Mouse (Mus musculus): ENCODE results near the gene Antxr1. TPM values are rescaled to one million over a fixed set of nuclear protein-coding genes. Genes with fewer than 3 reads are reported as not detected.

The Antxr1 gene
- polyA plus RNA-seq, 1 experiment from 2014 or later, result 4.5 TPM

- no peak overlapping the region for H3K9ac ChIP-seq (ENCODE audit: low read depth, low read length)
- peaks cover 2% of the 10 kb centered on the region; the same call in 1 of the 2 replicates for H3K36me3 ChIP-seq (ENCODE audit: control insufficient read depth, insufficient read depth, low read length)
- ATAC-seq (replicated peaks; ENCODE audit: insufficient number of reproducible peaks, low FRiP score, low TSS enrichment), result no peak
- H3K27me3 ChIP-seq (ENCODE audit: control insufficient read depth, insufficient read depth, low read length), result no peaks in the 10 kb centered on the region
- H3K4me3 ChIP-seq (ENCODE audit: low read depth, low read length), result no peak overlapping the region
- no peak overlapping the region for H3K4me2 ChIP-seq
- WGBS (ENCODE audit: insufficient replicate concordance), result 40% methylated on average over 8 of the region's 8 CpGs
- H3K9me3 ChIP-seq (replicated peaks; ENCODE audit: control insufficient read depth, low read length), result peaks cover 3% of the 10 kb centered on the region; the same call in 1 of the 2 replicates
- H3K27ac ChIP-seq (ENCODE audit: low read depth, low read length), result no peak overlapping the region
- H3K4me1 ChIP-seq (ENCODE audit: control insufficient read depth, insufficient read depth, low read length), result peaks cover 8% of the 10 kb centered on the region
Observed at GRCm38 (mm10) chr6:87127049-87127753, 208.4 kb downstream of the Antxr1 start.

DNA sequence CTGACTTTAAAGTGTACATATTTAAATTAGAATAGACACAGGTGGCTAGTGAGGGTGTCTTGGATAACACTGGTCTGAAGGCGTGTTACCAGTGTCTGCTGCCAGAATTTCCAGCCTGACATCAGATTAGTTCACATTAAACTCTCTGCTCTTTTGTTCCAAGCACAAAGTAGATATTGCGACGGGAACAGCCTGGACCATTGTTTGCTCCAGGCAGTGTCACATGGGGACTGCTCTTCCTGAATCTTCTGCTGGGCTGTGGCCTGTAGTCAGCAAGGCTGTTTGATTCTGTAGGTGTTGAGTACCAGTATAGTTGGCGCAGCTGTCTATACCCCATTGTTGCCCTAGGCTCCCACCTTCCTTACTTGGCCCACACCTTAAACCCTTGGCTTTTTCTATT lies 211.6 kb downstream of the Antxr1 start:
- Histone ChIP-seq H3K36me3 (ENCODE audit: control insufficient read depth, insufficient read depth, low read length) (no peaks in the 10 kb centered on the region), H3K9ac (ENCODE audit: low read depth, low read length) (no peak overlapping the region), H3K9me3 (replicated peaks; ENCODE audit: control insufficient read depth, low read length) (no peaks in the 10 kb centered on the region), H3K27ac (ENCODE audit: low read depth, low read length) (no peak overlapping the region), H3K27me3 (ENCODE audit: control insufficient read depth, insufficient read depth, low read length) (no peaks in the 10 kb centered on the region), H3K4me3 (ENCODE audit: low read depth, low read length) (no peak overlapping the region), H3K4me2 (no peak overlapping the region), H3K4me1 (ENCODE audit: control insufficient read depth, insufficient read depth, low read length) (peaks cover 13% of the 10 kb centered on the region)
- ATAC-seq (replicated peaks; ENCODE audit: insufficient number of reproducible peaks, low FRiP score, low TSS enrichment), result no peak
- WGBS (ENCODE audit: insufficient replicate concordance), result 82% methylated on average over 4 of the region's 4 CpGs

GRCm38 (mm10) chr6:87123406-87123805 lies 212.2 kb downstream of the Antxr1 start:
- no peak for ATAC-seq (replicated peaks; ENCODE audit: insufficient number of reproducible peaks, low FRiP score, low TSS enrichment)
- Histone ChIP-seq H3K36me3 (ENCODE audit: control insufficient read depth, insufficient read depth, low read length) (no peaks in the 10 kb centered on the region), H3K27ac (ENCODE audit: low read depth, low read length) (no peak overlapping the region), H3K4me1 (ENCODE audit: control insufficient read depth, insufficient read depth, low read length) (peaks cover 13% of the 10 kb centered on the region), H3K9ac (ENCODE audit: low read depth, low read length) (no peak overlapping the region), H3K4me2 (no peak overlapping the region), H3K9me3 (replicated peaks; ENCODE audit: control insufficient read depth, low read length) (no peaks in the 10 kb centered on the region), H3K27me3 (ENCODE audit: control insufficient read depth, insufficient read depth, low read length) (no peaks in the 10 kb centered on the region), H3K4me3 (ENCODE audit: low read depth, low read length) (no peak overlapping the region)
- WGBS (ENCODE audit: insufficient replicate concordance), result 80% methylated on average over 6 of the region's 6 CpGs

DNA sequence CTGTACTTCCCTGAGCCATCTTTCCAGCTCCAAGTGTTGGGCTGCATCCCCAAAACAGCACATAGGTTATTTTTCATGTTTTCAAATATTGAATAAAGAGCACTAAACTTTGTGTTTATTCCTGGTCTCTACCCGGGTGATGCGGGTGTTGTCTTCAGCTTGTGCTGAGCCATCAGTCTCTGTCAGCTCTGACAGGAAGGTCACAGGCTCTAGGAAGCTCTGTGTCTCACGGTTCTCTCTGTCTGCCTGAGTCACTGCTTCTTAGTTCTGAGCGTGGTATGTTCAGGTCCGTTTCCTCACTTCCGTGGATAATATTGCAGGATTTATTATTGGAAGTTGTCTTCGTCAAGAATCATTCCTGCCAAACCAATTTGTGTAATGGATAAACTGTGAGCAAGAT lies 213.7 kb downstream of the Antxr1 start:
- no peak overlapping the region for H3K9ac ChIP-seq (ENCODE audit: low read depth, low read length)
- H3K4me3 ChIP-seq (ENCODE audit: low read depth, low read length), result no peak overlapping the region
- WGBS (ENCODE audit: insufficient replicate concordance), result 63% methylated on average over 7 of the region's 7 CpGs
- H3K4me1 ChIP-seq (ENCODE audit: control insufficient read depth, insufficient read depth, low read length), result peaks cover 7% of the 10 kb centered on the region
- H3K27me3 ChIP-seq (ENCODE audit: control insufficient read depth, insufficient read depth, low read length), result no peaks in the 10 kb centered on the region
- H3K36me3 ChIP-seq (ENCODE audit: control insufficient read depth, insufficient read depth, low read length), result no peaks in the 10 kb centered on the region
- H3K27ac ChIP-seq (ENCODE audit: low read depth, low read length), result no peak overlapping the region
- no peak overlapping the region for H3K4me2 ChIP-seq
- no peaks in the 10 kb centered on the region for H3K9me3 ChIP-seq (replicated peaks; ENCODE audit: control insufficient read depth, low read length)
- ATAC-seq (replicated peaks; ENCODE audit: insufficient number of reproducible peaks, low FRiP score, low TSS enrichment), result no peak

GRCm38 (mm10) chr6:87120661-87121060 lies 215.0 kb downstream of the Antxr1 start:
- Histone ChIP-seq H3K9ac (ENCODE audit: low read depth, low read length) (no peak overlapping the region), H3K4me3 (ENCODE audit: low read depth, low read length) (no peak overlapping the region), H3K4me1 (ENCODE audit: control insufficient read depth, insufficient read depth, low read length) (0 out of 2 replicates have a peak, but pooled peaks cover 6% of the 10 kb centered on the region), H3K27ac (ENCODE audit: low read depth, low read length) (no peak overlapping the region), H3K36me3 (ENCODE audit: control insufficient read depth, insufficient read depth, low read length) (no peaks in the 10 kb centered on the region), H3K27me3 (ENCODE audit: control insufficient read depth, insufficient read depth, low read length) (no peaks in the 10 kb centered on the region), H3K9me3 (replicated peaks; ENCODE audit: control insufficient read depth, low read length) (no peaks in the 10 kb centered on the region), H3K4me2 (no peak overlapping the region)
- no peak for ATAC-seq (replicated peaks; ENCODE audit: insufficient number of reproducible peaks, low FRiP score, low TSS enrichment)
- 80% methylated on average over 6 of the region's 6 CpGs for WGBS (ENCODE audit: insufficient replicate concordance)

GRCm38 (mm10) chr6:87119975-87120374 lies 215.6 kb downstream of the Antxr1 start:
- no peak for ATAC-seq (replicated peaks; ENCODE audit: insufficient number of reproducible peaks, low FRiP score, low TSS enrichment)
- WGBS (ENCODE audit: insufficient replicate concordance), result 66% methylated on average over 4 of the region's 4 CpGs
- Histone ChIP-seq H3K27ac (ENCODE audit: low read depth, low read length) (no peak overlapping the region), H3K9ac (ENCODE audit: low read depth, low read length) (no peak overlapping the region), H3K27me3 (ENCODE audit: control insufficient read depth, insufficient read depth, low read length) (no peaks in the 10 kb centered on the region), H3K4me3 (ENCODE audit: low read depth, low read length) (no peak overlapping the region), H3K36me3 (ENCODE audit: control insufficient read depth, insufficient read depth, low read length) (no peaks in the 10 kb centered on the region), H3K9me3 (replicated peaks; ENCODE audit: control insufficient read depth, low read length) (no peaks in the 10 kb centered on the region), H3K4me1 (ENCODE audit: control insufficient read depth, insufficient read depth, low read length) (0 out of 2 replicates have a peak, but pooled peaks cover 6% of the 10 kb centered on the region), H3K4me2 (no peak overlapping the region)

GRCm38 (mm10) chr6:87119066-87119837 lies 216.4 kb downstream of the Antxr1 start:
- H3K4me2 ChIP-seq, result no peak overlapping the region
- no peaks in the 10 kb centered on the region for H3K27me3 ChIP-seq (ENCODE audit: control insufficient read depth, insufficient read depth, low read length)
- no peak overlapping the region for H3K9ac ChIP-seq (ENCODE audit: low read depth, low read length)
- no peak for ATAC-seq (replicated peaks; ENCODE audit: insufficient number of reproducible peaks, low FRiP score, low TSS enrichment)
- H3K9me3 ChIP-seq (replicated peaks; ENCODE audit: control insufficient read depth, low read length), result no peaks in the 10 kb centered on the region
- H3K36me3 ChIP-seq (ENCODE audit: control insufficient read depth, insufficient read depth, low read length), result no peaks in the 10 kb centered on the region
- WGBS (ENCODE audit: insufficient replicate concordance), result 87% methylated on average over 20 of the region's 20 CpGs
- H3K27ac ChIP-seq (ENCODE audit: low read depth, low read length), result no peak overlapping the region
- no peak overlapping the region for H3K4me3 ChIP-seq (ENCODE audit: low read depth, low read length)
- H3K4me1 ChIP-seq (ENCODE audit: control insufficient read depth, insufficient read depth, low read length), result 0 out of 2 replicates have a peak, but pooled peaks cover 6% of the 10 kb centered on the region

DNA sequence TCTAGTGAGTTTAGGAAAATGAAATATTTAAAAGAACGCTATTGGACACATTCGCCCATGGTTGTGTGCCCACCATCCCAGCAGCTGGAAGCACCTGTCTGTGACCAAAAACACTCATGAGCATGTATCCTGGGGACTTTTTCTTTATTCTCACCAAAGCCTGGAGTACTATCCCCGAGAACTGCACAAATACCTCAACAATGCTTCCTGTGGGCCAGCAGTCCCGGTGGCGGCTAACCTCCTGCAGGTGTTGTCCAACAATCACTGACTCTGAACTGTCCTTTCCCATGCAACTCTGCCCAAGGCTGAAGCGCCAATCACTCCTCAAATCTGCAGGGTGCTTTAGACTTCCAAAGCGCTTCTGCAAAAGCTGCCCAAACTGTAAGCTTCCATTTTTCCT lies 219.0 kb downstream of the Antxr1 start:
- 79% methylated on average over 7 of the region's 7 CpGs for WGBS (ENCODE audit: insufficient replicate concordance)
- Histone ChIP-seq H3K27me3 (ENCODE audit: control insufficient read depth, insufficient read depth, low read length) (no peaks in the 10 kb centered on the region), H3K9ac (ENCODE audit: low read depth, low read length) (no peak overlapping the region), H3K36me3 (ENCODE audit: control insufficient read depth, insufficient read depth, low read length) (no peaks in the 10 kb centered on the region), H3K9me3 (replicated peaks; ENCODE audit: control insufficient read depth, low read length) (no peaks in the 10 kb centered on the region), H3K4me2 (no peak overlapping the region), H3K4me1 (ENCODE audit: control insufficient read depth, insufficient read depth, low read length) (0 out of 2 replicates have a peak, but pooled peaks cover 6% of the 10 kb centered on the region), H3K27ac (ENCODE audit: low read depth, low read length) (no peak overlapping the region), H3K4me3 (ENCODE audit: low read depth, low read length) (no peak overlapping the region)
- ATAC-seq (replicated peaks; ENCODE audit: insufficient number of reproducible peaks, low FRiP score, low TSS enrichment), result no peak

All from heart, embryonic 11.5 days (tissue).